Mouse (Mus musculus) embryonic facial prominence, embryonic 11.5 days (tissue): ENCODE measurements at regions not wholly inside any gene's neighbourhood (a gene's known extent, or its start where the extent isn't known, plus 50 kb on each side); places are given as distances from the start of the nearest gene placed in this dataset.

ENCODE experiments used
- ATAC-seq: fragments of 200-750 bp; cut with Nextera tagmentation; replicated peaks from 2 replicates; pipeline ENCODE4 v1.8.0; 2017; ENCODE audit warnings: low read depth; ENCODE audit not compliant: insufficient number of reproducible peaks, low FRiP score, low TSS enrichment
- DNase-seq: peaks from one replicate; pipeline ENCODE4 v3.0.0-alpha.2; 2015; ENCODE audit warnings: low spot score
- H3K27ac ChIP-seq: fragments of 300-500 bp; sonication (generic); replicated peaks from 2 replicates; pipeline ENCODE4 v1.5.1; 2014; ENCODE audit warnings: mild to moderate bottlenecking, low read depth, low read length, control low read depth
- H3K27me3 ChIP-seq: fragments of 300-500 bp; sonication (generic); 2 replicates; pipeline ENCODE4 v1.6.1; 2014; ENCODE audit warnings: mild to moderate bottlenecking, low read length, moderate library complexity, mixed read lengths; ENCODE audit not compliant: control insufficient read depth, insufficient read depth
- H3K36me3 ChIP-seq: fragments of 300-500 bp; sonication (generic); replicated peaks from 2 replicates; pipeline ENCODE4 v1.6.1; 2014; ENCODE audit warnings: low read depth, mild to moderate bottlenecking, low read length, moderate library complexity, mixed read lengths; ENCODE audit not compliant: control insufficient read depth, insufficient read depth
- H3K4me1 ChIP-seq: fragments of 300-500 bp; sonication (generic); 2 replicates; pipeline ENCODE4 v1.6.1; 2014; ENCODE audit warnings: low read length, mixed read lengths; ENCODE audit not compliant: control insufficient read depth, insufficient read depth
- H3K4me2 ChIP-seq: fragments of 300-500 bp; sonication (generic); 2 replicates; pipeline ENCODE4 v1.6.1; 2014; ENCODE audit warnings: low read depth, mild to moderate bottlenecking, control low read depth, low read length, moderate library complexity
- H3K4me3 ChIP-seq: fragments of 300-500 bp; sonication (generic); 2 replicates; pipeline ENCODE4 v1.5.1; 2014; ENCODE audit warnings: low read depth, low read length, control low read depth
- H3K9ac ChIP-seq: fragments of 300-500 bp; sonication (generic); replicated peaks from 2 replicates; pipeline ENCODE4 v1.6.1; 2014; ENCODE audit warnings: mild to moderate bottlenecking, control low read depth, low read length
- H3K9me3 ChIP-seq: fragments of 300-500 bp; sonication (generic); replicated peaks from 2 replicates; pipeline ENCODE4 v1.6.1; 2016; ENCODE audit warnings: mild to moderate bottlenecking, low read length, inconsistent platforms, mixed read lengths; ENCODE audit not compliant: control insufficient read depth
- WGBS: fragments of 180-500 bp; shearing (Covaris S2); extraction: QIAGEN DNeasy Blood & Tissue Kit; methylation state at CpG from one replicate; pipeline ENCODE4 v1.1.7; 2014; 5-methylcytosine and 5-hydroxymethylcytosine counted together

GRCm38 (mm10) chr9:85382413-85382812 is 55.3 kb upstream of the Tent5a start:
- no peak overlapping the region for H3K9ac ChIP-seq
- ATAC-seq = no peak
- no peak overlapping the region for H3K27ac ChIP-seq
- no peaks in the 10 kb centered on the region for H3K36me3 ChIP-seq
- DNase-seq = no peak
- 84% methylated on average over 2 of the region's 2 CpGs for WGBS
- no peaks in the 10 kb centered on the region for H3K9me3 ChIP-seq
- H3K4me3 ChIP-seq = no peak overlapping the region
- no peak overlapping the region for H3K4me2 ChIP-seq
- H3K4me1 ChIP-seq = no peaks in the 10 kb centered on the region
- no peaks in the 10 kb centered on the region for H3K27me3 ChIP-seq

DNA sequence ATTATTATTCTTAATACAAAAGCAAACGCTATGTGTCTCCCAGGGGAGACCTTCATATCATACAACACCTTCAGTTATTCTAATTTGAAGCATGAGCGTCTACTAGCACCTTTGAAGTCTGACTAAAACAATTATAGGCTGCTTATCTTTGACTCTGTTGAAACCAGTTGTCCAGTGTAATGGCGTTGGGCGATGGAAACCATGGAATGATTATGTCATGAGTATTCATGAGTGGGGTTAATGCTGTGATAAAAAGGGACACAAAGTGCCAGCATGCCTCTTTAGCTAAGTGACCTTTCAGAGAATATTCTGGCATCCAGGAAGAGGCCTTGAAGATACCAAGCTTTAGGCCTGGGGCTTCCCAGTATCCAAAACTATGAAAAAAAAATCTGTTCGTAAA is 53.6 kb upstream of the Tent5a start:
- Histone ChIP-seq H3K9me3 (no peaks in the 10 kb centered on the region), H3K27me3 (no peaks in the 10 kb centered on the region), H3K9ac (no peak overlapping the region), H3K4me1 (no peaks in the 10 kb centered on the region), H3K4me3 (no peak overlapping the region), H3K36me3 (no peaks in the 10 kb centered on the region), H3K4me2 (no peak overlapping the region), H3K27ac (no peak overlapping the region)
- WGBS = 80% methylated on average over 5 of the region's 5 CpGs
- DNase-seq (no peak), ATAC-seq (no peak)

- ATAC-seq = no peak
Observed at GRCm38 (mm10) chr9:85379135-85379534, 52.0 kb upstream of the Tent5a start.

More at GRCm38 (mm10) chr9:85379135-85379534, 52.0 kb upstream of the Tent5a start:
- no peak overlapping the region for H3K9ac ChIP-seq
- no peak overlapping the region for H3K27ac ChIP-seq
- H3K27me3 ChIP-seq = no peaks in the 10 kb centered on the region
- DNase-seq = no peak
- H3K36me3 ChIP-seq = no peaks in the 10 kb centered on the region
- no peaks in the 10 kb centered on the region for H3K4me1 ChIP-seq
- H3K4me3 ChIP-seq = no peak overlapping the region
- 90% methylated on average over 2 of the region's 2 CpGs for WGBS
- H3K4me2 ChIP-seq = no peak overlapping the region
- H3K9me3 ChIP-seq = no peaks in the 10 kb centered on the region
